Mouse (Mus musculus): ENCODE results near the gene Arhgef15.

GRCm38 (mm10) chr11:69005193-69005592 lies 47.9 kb upstream of the Arhgef15 start:
- no peak for TF ChIP-seq CTCF (IDR thresholded peaks at IDR 0.05; ENCODE audit: borderline replicate concordance, insufficient read depth, low read length)
- no peak for TF ChIP-seq POLR2A (IDR thresholded peaks at IDR 0.05; ENCODE audit: low read depth, low read length)

Measured in embryonic fibroblast, embryonic 13.5 days (primary cell).